Mouse (Mus musculus) CD4-positive helper T cell, adult 2 months (primary cell): ENCODE results near the gene Hemk1.

Source experiments
- DNase-seq: peaks from one replicate; pipeline ENCODE4 v3.0.0-alpha.2; 2012; ENCODE audit warnings: low read depth, missing footprints, low spot score

The Hemk1 gene

DNA sequence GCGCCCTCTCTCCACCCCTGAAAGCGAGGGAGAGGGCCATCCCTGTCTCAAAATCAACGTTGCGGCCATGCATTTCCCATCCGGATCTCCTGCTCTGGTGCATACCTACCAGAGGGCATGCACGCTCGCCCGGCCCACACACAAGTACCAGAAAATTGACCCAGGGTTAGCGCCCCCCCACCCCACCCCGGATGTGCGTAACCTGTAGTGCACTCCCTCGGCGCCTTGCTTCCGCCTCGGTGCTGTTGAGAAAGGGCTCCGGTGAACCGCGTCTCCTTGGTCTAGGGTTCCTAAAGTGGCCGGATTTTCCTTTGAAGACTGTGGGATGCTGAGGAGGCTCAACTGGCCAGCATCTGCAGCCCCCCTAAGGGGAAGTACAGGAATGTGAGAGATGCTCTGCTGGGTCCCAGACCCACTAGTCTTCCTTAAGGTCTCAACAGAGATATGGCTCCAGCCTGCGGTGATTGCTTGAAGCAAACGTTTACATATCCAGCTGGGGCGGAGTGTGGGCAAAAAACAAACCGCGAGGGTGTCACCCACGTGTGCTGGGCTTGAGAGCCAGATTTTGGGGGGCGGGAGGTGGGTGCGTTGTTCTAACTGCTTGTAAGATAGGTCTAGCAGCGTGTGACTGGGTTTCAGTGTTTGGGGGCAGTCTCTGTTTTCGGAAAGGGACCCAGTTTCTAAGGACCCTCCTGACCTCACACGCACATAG is at the start of gene Hemk1:
Gene Hemk1, minus strand, starts transcription at position 179 of the 712 bp plus-strand sequence.
- DNase-seq, result peak; percentile 91

- DNase-seq, result no peak
Measured at GRCm38 (mm10) chr9:107387708-107388107, 49.6 kb upstream of the Hemk1 start.

DNA sequence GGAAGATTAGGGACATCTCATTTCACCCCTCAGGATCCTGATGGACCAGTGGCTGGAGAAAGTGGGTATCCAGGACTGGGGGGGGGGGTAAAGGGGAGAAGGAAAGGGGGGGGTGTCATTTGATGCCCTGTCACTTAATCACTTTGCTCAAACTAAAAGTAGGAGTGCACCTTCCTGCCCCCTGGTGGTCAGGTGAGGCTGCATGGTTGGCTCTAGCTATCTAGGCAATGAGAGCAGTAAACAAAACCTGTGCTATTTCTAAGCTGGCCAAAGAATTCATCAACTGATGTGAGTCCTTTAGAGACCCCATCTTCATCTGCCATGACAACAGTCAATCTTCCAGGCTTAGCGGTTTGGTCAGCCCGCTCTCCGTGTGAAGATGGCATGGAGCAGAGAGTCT is 48.6 kb upstream of the Hemk1 start:
- DNase-seq, result peak; percentile 19

- DNase-seq, result no peak
Measured at GRCm38 (mm10) chr9:107384396-107384795, 46.2 kb upstream of the Hemk1 start.

DNA sequence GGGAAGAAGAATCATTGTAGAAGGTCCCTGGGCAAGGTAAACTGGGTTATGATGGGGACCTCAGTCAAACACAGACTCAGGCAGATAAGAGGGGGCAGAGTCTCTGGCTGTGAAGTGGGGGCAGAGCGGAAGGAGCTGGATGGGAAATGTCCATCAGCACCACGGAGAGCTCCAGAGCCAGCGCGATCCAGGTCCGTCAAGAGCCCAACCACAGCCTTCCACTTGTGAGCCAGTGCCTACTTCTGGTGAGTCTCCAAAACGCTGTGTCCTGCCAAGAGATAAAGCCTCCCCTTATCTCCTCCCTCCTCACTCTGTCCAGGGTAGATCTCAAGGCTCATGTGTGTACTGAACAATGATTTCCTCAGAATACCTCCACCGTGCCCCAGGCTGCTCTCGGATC is 43.6 kb upstream of the Hemk1 start:
- DNase-seq, result no peak

GRCm38 (mm10) chr9:107377961-107378512 is 39.9 kb upstream of the Hemk1 start:
- DNase-seq, result no peak

DNA sequence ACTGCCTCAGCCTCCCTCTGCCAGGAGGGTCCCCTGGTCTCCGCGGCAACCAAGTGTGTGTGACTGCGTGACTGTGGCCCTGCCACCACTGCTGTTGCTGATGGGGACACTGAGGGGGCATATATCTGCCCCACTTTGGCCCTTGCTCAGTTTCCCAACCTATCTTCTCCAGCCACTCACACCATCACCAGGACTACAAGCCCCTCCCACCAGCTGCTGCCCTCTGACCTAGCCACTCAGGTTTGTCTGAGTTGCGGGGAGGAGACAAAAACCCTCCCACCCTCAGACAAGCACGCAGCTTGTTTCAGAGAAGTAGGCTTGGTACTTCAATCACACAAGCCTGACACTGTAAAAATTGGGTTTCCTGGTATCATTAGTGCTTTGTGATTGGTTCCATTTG is 37.3 kb upstream of the Hemk1 start:
- DNase-seq, result no peak

- peak; percentile 15 for DNase-seq
Measured at GRCm38 (mm10) chr9:107374623-107375022, 36.5 kb upstream of the Hemk1 start.

DNA sequence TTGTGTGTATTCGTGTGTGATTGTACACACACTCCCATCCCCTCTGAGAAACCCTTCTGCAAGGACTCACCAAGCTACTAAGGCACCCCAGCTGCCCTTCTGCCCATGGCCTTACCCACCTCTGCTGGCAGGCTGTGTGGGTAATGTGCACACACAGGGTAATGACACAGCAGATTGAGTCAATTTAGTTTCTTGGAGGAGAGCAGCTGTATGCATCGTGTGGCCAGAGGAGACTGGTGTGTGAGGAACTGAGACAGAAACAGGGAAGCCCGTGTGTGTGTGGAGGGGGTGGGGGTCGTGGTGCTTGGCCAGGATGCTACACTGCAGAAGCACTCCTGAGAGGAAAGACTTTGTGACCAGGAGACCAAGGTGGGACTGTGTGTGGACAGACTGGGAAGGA is 34.3 kb upstream of the Hemk1 start:
- no peak for DNase-seq

DNA sequence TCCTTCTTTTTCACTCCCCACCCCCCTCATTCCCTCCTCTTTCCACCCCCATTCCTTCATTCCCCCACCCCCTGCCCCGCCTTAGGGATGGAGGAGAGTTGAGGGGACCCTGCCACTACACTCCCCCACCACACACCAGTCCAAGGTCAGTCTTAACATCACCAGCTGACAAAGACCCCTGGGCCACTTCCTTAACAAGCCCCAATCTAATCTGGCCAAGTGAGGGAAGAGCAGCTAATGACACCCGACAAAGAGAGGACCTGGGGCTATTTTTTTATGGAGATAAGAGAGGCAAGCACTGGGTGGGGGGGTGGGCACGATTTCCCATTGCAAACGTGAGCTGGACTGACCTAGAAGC is 31.9 kb upstream of the Hemk1 start:
- DNase-seq, result no peak

GRCm38 (mm10) chr9:107369270-107370105 is 31.3 kb upstream of the Hemk1 start:
- DNase-seq, result no peak

GRCm38 (mm10) chr9:107368302-107368701 is 30.2 kb upstream of the Hemk1 start:
- no peak for DNase-seq

- DNase-seq, result peak; percentile 39
Measured at GRCm38 (mm10) chr9:107366644-107367043, 28.5 kb upstream of the Hemk1 start.

GRCm38 (mm10) chr9:107360989-107361388 is 22.8 kb upstream of the Hemk1 start:
- no peak for DNase-seq

DNA sequence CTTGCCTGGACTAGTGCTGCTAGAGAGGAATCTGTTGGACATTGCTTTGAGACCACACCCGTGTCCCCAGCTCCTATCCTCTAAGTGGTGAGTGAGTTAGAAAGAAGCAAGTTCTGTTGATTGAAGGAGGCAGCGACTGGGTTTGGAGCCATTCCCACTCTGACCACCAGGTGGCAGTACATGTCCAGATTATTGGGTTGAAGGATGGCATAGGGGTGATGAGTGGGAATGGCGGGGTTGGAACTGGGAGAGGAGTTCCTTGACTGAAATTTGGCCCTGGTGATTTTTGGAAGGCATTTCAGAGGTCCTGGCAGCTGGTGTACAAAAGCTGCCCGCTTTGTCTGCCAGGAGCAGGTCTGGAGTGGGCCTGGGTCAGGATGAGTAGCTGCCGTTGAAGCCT is 19.5 kb upstream of the Hemk1 start:
- peak; percentile 58 for DNase-seq

- DNase-seq, result peak; percentile 73
Measured at GRCm38 (mm10) chr9:107355870-107356765, 18.0 kb upstream of the Hemk1 start.

- no peak for DNase-seq
Measured at GRCm38 (mm10) chr9:107354826-107355225, 16.7 kb upstream of the Hemk1 start.

DNA sequence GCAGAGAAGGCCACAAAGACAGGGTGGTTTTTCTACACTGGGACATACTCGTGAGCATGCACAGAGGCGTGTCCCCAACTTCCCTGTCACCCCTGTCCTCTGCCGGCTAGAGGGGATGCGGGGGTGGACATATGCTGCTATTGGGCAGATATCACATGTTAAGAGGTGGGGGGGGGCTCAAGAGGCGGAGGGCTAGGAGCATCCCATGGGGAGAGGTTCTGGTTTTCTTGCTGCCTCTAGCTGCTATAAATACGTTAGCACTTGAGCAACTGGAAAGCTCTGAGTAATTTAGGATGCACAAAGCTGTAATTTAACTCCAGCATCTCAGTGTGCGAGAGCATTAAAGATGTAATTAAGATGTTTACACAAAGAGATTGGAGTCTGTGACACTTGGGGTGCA is 11.2 kb upstream of the Hemk1 start:
- DNase-seq, result no peak

DNA sequence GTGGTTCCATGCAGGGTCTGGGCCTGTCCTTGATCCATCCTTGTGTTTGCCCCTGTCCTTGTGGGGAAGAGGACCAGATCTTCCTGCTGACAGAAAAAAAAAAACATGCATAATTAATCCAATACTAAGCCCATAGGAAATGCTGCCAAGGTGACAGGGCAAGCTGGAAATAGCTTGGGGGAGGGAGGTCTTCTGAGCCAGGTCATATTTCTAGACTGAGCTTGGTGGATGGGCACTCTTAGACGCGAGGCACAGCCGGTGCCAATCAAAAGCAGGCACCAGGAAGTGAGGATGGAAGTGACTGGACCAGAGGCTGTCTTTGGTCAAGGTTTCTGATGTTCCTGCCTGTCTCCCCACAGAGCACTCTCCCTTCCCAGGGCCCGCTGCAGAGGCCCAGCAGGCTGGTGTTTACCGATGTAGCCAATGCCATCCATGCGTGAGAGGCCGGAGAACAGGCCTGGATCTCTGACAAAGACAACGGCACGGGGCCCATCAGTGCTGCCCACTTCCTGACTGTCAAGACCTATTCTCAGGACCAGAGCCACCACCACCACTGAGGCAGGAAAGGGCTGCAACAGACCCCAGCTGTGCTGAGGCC is 9.5 kb upstream of the Hemk1 start:
- DNase-seq, result no peak

DNA sequence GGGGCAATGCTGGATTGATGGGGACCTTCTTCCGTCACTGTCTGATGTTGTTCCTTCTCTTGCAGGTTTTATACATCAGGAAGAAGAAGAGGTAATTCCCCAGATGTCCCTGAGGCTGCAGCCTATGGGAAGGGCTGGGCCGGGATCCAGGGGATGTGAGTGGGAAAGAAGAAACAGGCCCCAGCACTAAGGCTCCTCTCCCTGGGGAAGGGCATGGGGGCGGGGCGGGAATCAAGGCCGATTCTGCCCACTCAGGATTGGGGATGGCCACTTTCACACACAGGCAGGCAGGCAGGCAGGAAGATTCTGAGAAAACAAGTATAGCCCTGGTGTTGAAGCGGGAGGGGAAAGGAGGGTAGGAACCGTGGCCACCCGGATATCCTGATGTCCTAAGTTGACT is 7.9 kb upstream of the Hemk1 start:
- DNase-seq, result no peak

DNA sequence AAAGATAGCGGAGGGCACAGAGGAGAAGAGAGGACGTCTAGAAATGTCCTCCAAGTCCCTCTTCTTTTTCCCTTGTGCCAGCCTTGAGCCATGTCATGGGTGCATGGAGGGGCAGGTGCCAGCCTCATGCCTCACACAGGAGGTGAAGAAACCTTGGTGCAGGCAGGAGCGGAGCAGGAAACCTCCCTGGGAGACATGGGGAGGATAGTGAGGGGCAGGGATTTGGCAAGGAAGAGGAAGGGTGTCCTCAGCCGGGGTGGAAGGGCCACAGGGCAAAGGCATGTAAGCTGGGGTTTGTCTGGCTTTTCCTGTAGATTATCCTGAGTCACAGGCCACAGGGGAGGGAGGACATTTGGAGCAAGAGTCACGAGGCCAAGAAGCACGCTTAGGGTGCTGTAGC is 5.9 kb upstream of the Hemk1 start:
- DNase-seq, result no peak
